Mouse (Mus musculus) ES-Bruce4 (cell line): Measurements from ENCODE around the gene Hnrnpk.

Experiments used
- CTCF ChIP-seq: IDR thresholded peaks from one replicate; pipeline ENCODE4 v1.8.1; 2011; ENCODE audit warnings: low read depth, low read length
- EP300 ChIP-seq: IDR thresholded peaks from 2 replicates; pipeline ENCODE4 v1.6.1; 2011; ENCODE audit warnings: low read depth, low read length; ENCODE audit not compliant: insufficient read depth
- POLR2A ChIP-seq: IDR thresholded peaks from one replicate; pipeline ENCODE4 v1.8.1; 2011; ENCODE audit warnings: low read length; ENCODE audit not compliant: insufficient read depth

GRCm38 (mm10) chr13:58372278-58373152, 30.6 kb downstream of the Hnrnpk start:
- no peak for TF ChIP-seq POLR2A
- TF ChIP-seq CTCF: no peak
- TF ChIP-seq EP300: no peak
